Mouse (Mus musculus): ENCODE results near the gene Gm20388. TPM values are rescaled to one million over a fixed set of nuclear protein-coding genes. Genes with fewer than 3 reads are reported as not detected.

The Gm20388 gene
- polyA plus RNA-seq, 1 experiment from 2014 or later = 5.3 TPM

DNA sequence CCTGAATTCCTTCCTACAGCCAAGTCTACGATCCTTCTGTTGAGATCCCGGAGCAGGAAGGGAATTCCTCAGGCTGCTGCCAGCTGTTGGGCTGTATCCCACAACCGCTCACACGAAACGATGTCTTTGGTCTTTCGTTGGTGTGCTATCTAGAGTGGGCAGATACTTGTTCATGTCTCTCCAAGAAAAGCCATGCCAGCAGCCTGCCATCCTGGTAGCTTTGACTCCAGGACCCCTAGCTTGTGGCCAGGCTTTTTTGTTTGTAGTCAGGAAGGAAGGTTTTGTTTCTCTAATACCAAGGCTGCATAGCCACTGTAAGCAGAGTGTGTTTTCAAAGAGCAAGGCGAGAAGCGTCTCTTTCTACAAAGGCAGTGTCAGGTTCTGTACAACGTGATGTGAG lies 193.3 kb downstream of the Gm20388 start:
- peak overlapping the region; percentile 6; the same call in 1 of the 2 replicates for H3K9ac ChIP-seq (ENCODE audit: low read depth, low read length)
- no peaks in the 10 kb centered on the region for H3K9me3 ChIP-seq (ENCODE audit: control insufficient read depth, low read length)
- H3K4me3 ChIP-seq (ENCODE audit: low read depth, low read length) = no peak overlapping the region
- H3K4me1 ChIP-seq (replicated peaks; ENCODE audit: control insufficient read depth, insufficient read depth, low read length) = peaks cover 12% of the 10 kb centered on the region
- H3K27me3 ChIP-seq (replicated peaks; ENCODE audit: control insufficient read depth, insufficient read depth, low read length) = no peaks in the 10 kb centered on the region
- DNase-seq (ENCODE audit: low spot score) (no peak), ATAC-seq (replicated peaks; ENCODE audit: low FRiP score) (no peak)
- WGBS = 89% methylated on average over 9 of the region's 9 CpGs
- H3K36me3 ChIP-seq (ENCODE audit: control insufficient read depth, insufficient read depth, low read length) = no peaks in the 10 kb centered on the region; the same call in 1 of the 2 replicates
- no peak overlapping the region for H3K4me2 ChIP-seq
- no peak overlapping the region for H3K27ac ChIP-seq (ENCODE audit: low read depth, low read length)

DNA sequence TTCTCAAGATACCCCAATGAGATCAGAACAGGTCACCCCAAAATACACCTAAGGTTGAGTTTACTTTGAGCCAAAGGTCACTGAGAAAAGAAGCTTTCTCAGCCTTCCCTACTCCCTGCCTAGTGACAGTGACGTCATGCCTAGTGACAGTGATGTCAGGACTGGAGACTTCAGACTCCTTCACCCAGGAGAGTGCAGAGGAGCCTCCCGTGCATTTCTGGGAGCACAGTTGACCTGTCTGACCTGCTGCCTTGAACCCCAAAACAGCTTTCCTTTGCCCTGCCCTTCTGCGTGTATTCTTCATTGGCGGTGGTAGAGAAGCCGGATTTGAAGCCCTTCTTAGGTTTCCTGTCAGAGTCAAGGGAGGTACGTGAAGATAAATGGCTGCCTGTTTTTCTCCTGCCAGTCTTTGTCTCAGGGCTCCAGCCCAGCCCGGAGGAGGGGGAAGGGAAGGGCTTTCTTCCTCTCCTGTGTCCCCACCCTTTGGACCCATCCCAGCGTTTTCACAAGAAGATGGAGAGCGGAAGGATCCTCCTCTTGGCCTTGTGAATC lies 194.2 kb downstream of the Gm20388 start:
- Histone ChIP-seq H3K4me3 (ENCODE audit: low read depth, low read length) (no peak overlapping the region), H3K9me3 (ENCODE audit: control insufficient read depth, low read length) (no peaks in the 10 kb centered on the region), H3K27me3 (replicated peaks; ENCODE audit: control insufficient read depth, insufficient read depth, low read length) (no peaks in the 10 kb centered on the region), H3K4me2 (no peak overlapping the region), H3K27ac (ENCODE audit: low read depth, low read length) (no peak overlapping the region), H3K9ac (ENCODE audit: low read depth, low read length) (no peak overlapping the region), H3K4me1 (replicated peaks; ENCODE audit: control insufficient read depth, insufficient read depth, low read length) (peaks cover 12% of the 10 kb centered on the region), H3K36me3 (ENCODE audit: control insufficient read depth, insufficient read depth, low read length) (no peaks in the 10 kb centered on the region; the same call in 1 of the 2 replicates)
- ATAC-seq (replicated peaks; ENCODE audit: low FRiP score) (no peak), DNase-seq (ENCODE audit: low spot score) (no peak)
- 47% methylated on average over 9 of the region's 9 CpGs for WGBS

DNA sequence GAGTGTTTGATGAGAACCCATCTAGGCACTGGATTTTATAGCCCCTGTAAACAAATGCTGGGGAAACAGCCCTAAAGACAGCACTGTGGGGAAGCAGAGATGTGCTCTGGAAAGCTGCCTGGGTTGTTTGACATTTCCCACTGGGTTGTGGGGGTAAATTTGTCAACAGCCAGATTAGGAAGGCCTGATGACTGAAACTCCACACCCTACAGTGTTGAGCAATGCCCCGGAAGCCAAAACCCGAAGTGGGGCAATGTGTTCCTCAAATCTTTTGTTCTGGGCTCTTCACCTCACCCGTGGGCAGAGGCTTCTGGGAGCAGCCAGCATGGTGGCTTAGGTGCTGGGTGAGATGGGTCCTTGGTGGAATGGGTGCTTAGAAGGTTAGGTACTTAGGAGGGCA lies 198.5 kb downstream of the Gm20388 start:
- no peak for ATAC-seq (replicated peaks; ENCODE audit: low FRiP score)
- no peak overlapping the region for H3K4me2 ChIP-seq
- H3K4me1 ChIP-seq (replicated peaks; ENCODE audit: control insufficient read depth, insufficient read depth, low read length) = peaks cover 13% of the 10 kb centered on the region
- H3K4me3 ChIP-seq (ENCODE audit: low read depth, low read length) = no peak overlapping the region
- no peaks in the 10 kb centered on the region for H3K9me3 ChIP-seq (ENCODE audit: control insufficient read depth, low read length)
- no peak overlapping the region for H3K9ac ChIP-seq (ENCODE audit: low read depth, low read length)
- H3K27me3 ChIP-seq (replicated peaks; ENCODE audit: control insufficient read depth, insufficient read depth, low read length) = peaks cover 2% of the 10 kb centered on the region
- H3K36me3 ChIP-seq (ENCODE audit: control insufficient read depth, insufficient read depth, low read length) = no peaks in the 10 kb centered on the region
- 27% methylated on average over 3 of the region's 3 CpGs for WGBS
- no peak for DNase-seq (ENCODE audit: low spot score)
- H3K27ac ChIP-seq (ENCODE audit: low read depth, low read length) = no peak overlapping the region

GRCm38 (mm10) chr8:120110966-120111365 lies 200.3 kb downstream of the Gm20388 start:
- ATAC-seq (replicated peaks; ENCODE audit: low FRiP score) = no peak
- H3K27me3 ChIP-seq (replicated peaks; ENCODE audit: control insufficient read depth, insufficient read depth, low read length) = peaks cover 20% of the 10 kb centered on the region
- no peak overlapping the region for H3K4me2 ChIP-seq
- peaks cover 19% of the 10 kb centered on the region for H3K4me1 ChIP-seq (replicated peaks; ENCODE audit: control insufficient read depth, insufficient read depth, low read length)
- no peak overlapping the region for H3K9ac ChIP-seq (ENCODE audit: low read depth, low read length)
- no peak for DNase-seq (ENCODE audit: low spot score)
- H3K4me3 ChIP-seq (ENCODE audit: low read depth, low read length) = no peak overlapping the region
- no peak overlapping the region for H3K27ac ChIP-seq (ENCODE audit: low read depth, low read length)
- no peaks in the 10 kb centered on the region for H3K9me3 ChIP-seq (ENCODE audit: control insufficient read depth, low read length)
- no peaks in the 10 kb centered on the region for H3K36me3 ChIP-seq (ENCODE audit: control insufficient read depth, insufficient read depth, low read length)
- 82% methylated on average over 4 of the region's 4 CpGs for WGBS

DNA sequence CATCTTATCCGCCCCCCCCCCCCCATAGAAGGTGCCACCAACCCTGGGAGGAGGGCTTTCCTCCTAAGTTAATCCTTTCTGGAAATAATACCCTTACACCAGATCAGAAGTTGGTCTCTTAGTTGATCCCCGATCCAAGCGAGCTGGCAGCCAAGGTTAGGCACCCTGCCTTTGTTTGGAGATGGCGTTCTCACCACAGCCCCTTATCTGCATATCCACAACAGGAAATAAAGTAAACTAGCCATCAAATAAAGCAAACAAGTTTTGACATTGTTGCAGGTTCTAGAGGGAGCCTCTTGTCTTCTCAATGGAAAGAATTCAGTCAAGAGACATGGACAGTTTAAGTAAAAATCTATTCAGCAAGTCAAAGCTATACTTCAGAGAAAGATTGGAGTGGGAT lies 200.7 kb downstream of the Gm20388 start:
- Histone ChIP-seq H3K9ac (ENCODE audit: low read depth, low read length) (no peak overlapping the region), H3K4me1 (replicated peaks; ENCODE audit: control insufficient read depth, insufficient read depth, low read length) (peaks cover 19% of the 10 kb centered on the region), H3K9me3 (ENCODE audit: control insufficient read depth, low read length) (no peaks in the 10 kb centered on the region), H3K27ac (ENCODE audit: low read depth, low read length) (no peak overlapping the region), H3K36me3 (ENCODE audit: control insufficient read depth, insufficient read depth, low read length) (no peaks in the 10 kb centered on the region), H3K4me3 (ENCODE audit: low read depth, low read length) (no peak overlapping the region), H3K27me3 (replicated peaks; ENCODE audit: control insufficient read depth, insufficient read depth, low read length) (peaks cover 24% of the 10 kb centered on the region), H3K4me2 (no peak overlapping the region)
- ATAC-seq (replicated peaks; ENCODE audit: low FRiP score) (no peak), DNase-seq (ENCODE audit: low spot score) (no peak)
- 52% methylated on average over 4 of the region's 4 CpGs for WGBS

GRCm38 (mm10) chr8:120112535-120112934 lies 201.9 kb downstream of the Gm20388 start:
- Histone ChIP-seq H3K4me2 (peak overlapping the region; percentile 87), H3K9ac (ENCODE audit: low read depth, low read length) (no peak overlapping the region; the same call in 1 of the 2 replicates), H3K4me1 (replicated peaks; ENCODE audit: control insufficient read depth, insufficient read depth, low read length) (peaks cover 19% of the 10 kb centered on the region), H3K27ac (ENCODE audit: low read depth, low read length) (peak overlapping the region; percentile 2; the same call in 1 of the 2 replicates), H3K27me3 (replicated peaks; ENCODE audit: control insufficient read depth, insufficient read depth, low read length) (peaks cover 35% of the 10 kb centered on the region), H3K36me3 (ENCODE audit: control insufficient read depth, insufficient read depth, low read length) (no peaks in the 10 kb centered on the region), H3K9me3 (ENCODE audit: control insufficient read depth, low read length) (no peaks in the 10 kb centered on the region), H3K4me3 (ENCODE audit: low read depth, low read length) (no peak overlapping the region)
- 45% methylated on average over 5 of the region's 5 CpGs for WGBS
- ATAC-seq (replicated peaks; ENCODE audit: low FRiP score) (no peak), DNase-seq (ENCODE audit: low spot score) (no peak)

DNA sequence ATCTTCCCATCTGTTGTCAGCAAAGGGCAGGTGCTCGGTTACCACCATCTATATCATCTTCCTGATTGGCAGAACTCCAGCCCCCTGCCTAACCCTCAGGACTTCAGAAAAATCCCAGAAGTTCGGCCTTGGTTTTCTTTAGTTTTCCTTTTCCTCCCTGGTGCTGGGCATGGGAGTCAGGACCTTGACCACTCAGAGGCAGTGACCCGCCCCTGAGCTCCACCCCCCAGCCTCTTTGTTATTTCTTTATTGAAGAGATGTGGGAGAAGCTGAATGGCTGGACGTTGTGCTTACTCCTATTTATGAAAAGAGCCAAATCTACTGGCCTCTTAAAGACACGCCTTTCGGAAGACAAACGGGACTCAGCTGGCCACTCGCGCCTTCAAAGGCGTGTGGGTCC lies 202.7 kb downstream of the Gm20388 start:
- peaks cover 19% of the 10 kb centered on the region for H3K4me1 ChIP-seq (replicated peaks; ENCODE audit: control insufficient read depth, insufficient read depth, low read length)
- H3K27ac ChIP-seq (ENCODE audit: low read depth, low read length) = peak overlapping the region; percentile 35; the same call in 1 of the 2 replicates
- ATAC-seq (replicated peaks; ENCODE audit: low FRiP score) (no peak; the same call in 1 of the 2 replicates), DNase-seq (ENCODE audit: low spot score) (no peak)
- WGBS = 8% methylated on average over 10 of the region's 10 CpGs
- peak overlapping the region; percentile 87 for H3K4me2 ChIP-seq
- peaks cover 42% of the 10 kb centered on the region for H3K27me3 ChIP-seq (replicated peaks; ENCODE audit: control insufficient read depth, insufficient read depth, low read length)
- H3K36me3 ChIP-seq (ENCODE audit: control insufficient read depth, insufficient read depth, low read length) = no peaks in the 10 kb centered on the region
- peak overlapping the region; percentile 70 for H3K4me3 ChIP-seq (ENCODE audit: low read depth, low read length)
- no peaks in the 10 kb centered on the region for H3K9me3 ChIP-seq (ENCODE audit: control insufficient read depth, low read length)
- peak overlapping the region; percentile 69 for H3K9ac ChIP-seq (ENCODE audit: low read depth, low read length)

DNA sequence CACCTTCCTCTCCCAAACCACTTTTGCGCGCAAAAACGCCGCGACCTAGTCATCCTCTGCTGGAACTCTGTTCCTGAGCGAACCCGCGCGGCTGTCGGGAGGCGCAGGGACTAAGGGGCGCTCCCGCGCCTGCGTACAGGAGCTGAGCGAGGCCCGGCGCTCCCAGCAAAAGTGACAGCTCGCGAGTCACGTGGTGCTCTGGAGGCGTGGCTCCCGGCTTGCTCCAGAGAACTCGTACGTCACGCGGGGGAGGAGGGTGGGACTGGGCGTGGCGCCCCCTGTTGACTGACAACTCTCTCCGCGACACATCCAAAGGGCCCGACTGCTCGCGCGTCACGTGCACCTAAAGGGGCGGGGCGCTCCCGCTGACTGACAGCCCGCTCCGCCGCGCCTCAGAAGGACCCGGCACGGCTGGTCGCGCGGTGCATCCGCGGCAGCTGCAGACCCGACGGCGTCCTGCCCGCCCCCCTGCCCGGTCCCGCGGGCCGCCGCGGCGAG lies 203.2 kb downstream of the Gm20388 start, which contains the start of gene 6430548M08Rik:
Gene 6430548M08Rik, plus strand, starts transcription at position 395 of the 498 bp plus-strand sequence.
- under 1% methylated on average over 54 of the region's 61 CpGs for WGBS
- Histone ChIP-seq H3K27ac (ENCODE audit: low read depth, low read length) (peak within 1 kb of the TSS; percentile 35; the same call in 1 of the 2 replicates), H3K4me3 (ENCODE audit: low read depth, low read length) (peak within 1 kb of the TSS; percentile 70), H3K9me3 (ENCODE audit: control insufficient read depth, low read length) (no peaks in the 10 kb centered on the region), H3K36me3 (ENCODE audit: control insufficient read depth, insufficient read depth, low read length) (no peaks in the 10 kb centered on the region), H3K4me2 (peak within 1 kb of the TSS; percentile 87), H3K9ac (ENCODE audit: low read depth, low read length) (peak within 1 kb of the TSS; percentile 69), H3K4me1 (replicated peaks; ENCODE audit: control insufficient read depth, insufficient read depth, low read length) (peaks cover 19% of the 10 kb centered on the region), H3K27me3 (replicated peaks; ENCODE audit: control insufficient read depth, insufficient read depth, low read length) (peaks cover 42% of the 10 kb centered on the region)
- peak; percentile 94 for ATAC-seq (replicated peaks; ENCODE audit: low FRiP score)
- DNase-seq (ENCODE audit: low spot score) = peak; percentile 100

GRCm38 (mm10) chr8:120114315-120114841 lies 203.7 kb downstream of the Gm20388 start:
- Histone ChIP-seq H3K27ac (ENCODE audit: low read depth, low read length) (no peak overlapping the region), H3K4me2 (peak overlapping the region; percentile 87), H3K4me1 (replicated peaks; ENCODE audit: control insufficient read depth, insufficient read depth, low read length) (peaks cover 19% of the 10 kb centered on the region), H3K4me3 (ENCODE audit: low read depth, low read length) (peak overlapping the region; percentile 70), H3K9me3 (ENCODE audit: control insufficient read depth, low read length) (no peaks in the 10 kb centered on the region), H3K27me3 (replicated peaks; ENCODE audit: control insufficient read depth, insufficient read depth, low read length) (peaks cover 42% of the 10 kb centered on the region), H3K36me3 (ENCODE audit: control insufficient read depth, insufficient read depth, low read length) (no peaks in the 10 kb centered on the region), H3K9ac (ENCODE audit: low read depth, low read length) (peak overlapping the region; percentile 59)
- WGBS = 4% methylated on average over 46 of the region's 46 CpGs
- ATAC-seq (replicated peaks; ENCODE audit: low FRiP score) = peak; percentile 12
- no peak for DNase-seq (ENCODE audit: low spot score)
